Mouse (Mus musculus) thymus, postnatal 0 days (tissue): ENCODE measurements around the gene Scai. TPM values are rescaled to one million over a fixed set of nuclear protein-coding genes. Genes with fewer than 3 reads are reported as not detected.
A peak's percentile ranks its signal among the peaks of the same experiment; 100 is the strongest.
"Not testable (repeated sequence)": the region's sequence is repeated elsewhere in the genome, so short reads cannot be mapped to it uniquely, and the experiment has no call there.

Experiments
- DNase-seq: peaks from one replicate; pipeline ENCODE4 v3.0.0-alpha.2; 2015; ENCODE audit warnings: low spot score
- polyA plus RNA-seq: library from polyadenylated mRNA; unstranded; fragments of >200 nt; fragmentation: Nextera tagmentation; extraction: Ambion mirVana; gene quantifications from 2 replicates; pipeline ENCODE4 v1.2.1, GENCODE M21; 2015

Scai gene
- polyA plus RNA-seq, 1 experiment from 2014 or later = 5.9 TPM

DNA sequence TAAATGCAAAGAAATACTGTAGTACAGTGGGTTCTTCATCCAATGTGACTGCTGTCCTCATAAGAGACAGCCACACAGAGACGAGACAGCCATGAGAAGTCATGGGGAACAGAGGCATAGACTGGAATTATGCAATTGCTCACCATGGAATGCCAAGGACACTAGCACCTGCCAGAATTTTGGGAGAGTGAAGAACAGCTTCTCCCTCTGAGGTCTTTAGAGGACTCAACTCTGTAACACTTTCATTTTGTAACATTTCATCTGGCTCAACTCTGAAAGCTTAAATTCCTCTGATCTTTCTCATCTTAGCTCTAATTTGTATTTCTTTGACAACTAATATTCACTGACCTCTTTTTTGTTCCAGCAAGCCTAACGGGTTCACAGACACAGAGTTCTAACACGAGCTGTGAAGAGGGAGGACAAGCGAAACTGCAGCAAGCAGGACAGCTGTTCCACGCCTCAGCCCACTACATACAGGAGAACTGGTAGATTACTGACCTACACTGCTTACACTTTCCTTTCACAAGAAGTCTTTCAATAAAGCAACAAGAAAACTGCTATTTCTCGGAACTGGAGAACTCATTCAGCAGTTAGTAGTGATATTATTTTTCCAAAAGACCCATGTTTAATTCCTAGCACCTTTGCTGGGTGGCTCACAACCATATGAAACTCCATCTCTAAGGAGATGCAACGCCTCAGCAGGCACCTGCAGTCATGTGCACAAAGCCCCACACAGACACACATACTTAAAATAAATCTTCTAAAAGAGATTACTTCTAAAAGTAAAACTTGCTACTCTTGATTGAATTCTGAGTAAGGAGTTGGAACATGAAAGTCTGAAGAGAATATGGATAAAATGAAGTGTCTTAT is 49.7 kb downstream of the Scai start:
- DNase-seq = no peak

- DNase-seq = no peak
Measured at GRCm38 (mm10) chr2:39129526-39130326, 60.8 kb downstream of the Scai start.

GRCm38 (mm10) chr2:39124167-39124566 is 66.4 kb downstream of the Scai start:
- no peak for DNase-seq

DNA sequence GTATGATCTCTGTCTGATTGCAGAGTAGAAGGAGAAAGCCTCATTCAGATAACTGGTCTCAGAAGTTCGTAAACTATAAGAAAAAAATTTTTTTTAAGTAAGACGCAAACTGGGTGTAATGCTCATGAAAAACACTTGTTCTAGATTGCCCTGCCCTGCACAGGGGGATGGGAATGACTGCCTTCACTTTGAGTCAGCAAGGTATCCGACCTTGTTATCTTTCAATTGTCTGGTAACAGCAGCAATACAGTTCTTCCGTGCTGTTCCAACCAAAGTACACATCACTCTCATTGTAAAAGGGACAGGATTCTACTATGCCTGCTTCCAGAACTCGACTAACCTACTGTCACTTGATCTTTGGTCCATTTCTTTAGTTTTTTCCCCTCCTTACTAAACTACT is 69.4 kb downstream of the Scai start:
- no peak for DNase-seq

- no peak for DNase-seq
Measured at GRCm38 (mm10) chr2:39116583-39116982, 74.0 kb downstream of the Scai start.

DNA sequence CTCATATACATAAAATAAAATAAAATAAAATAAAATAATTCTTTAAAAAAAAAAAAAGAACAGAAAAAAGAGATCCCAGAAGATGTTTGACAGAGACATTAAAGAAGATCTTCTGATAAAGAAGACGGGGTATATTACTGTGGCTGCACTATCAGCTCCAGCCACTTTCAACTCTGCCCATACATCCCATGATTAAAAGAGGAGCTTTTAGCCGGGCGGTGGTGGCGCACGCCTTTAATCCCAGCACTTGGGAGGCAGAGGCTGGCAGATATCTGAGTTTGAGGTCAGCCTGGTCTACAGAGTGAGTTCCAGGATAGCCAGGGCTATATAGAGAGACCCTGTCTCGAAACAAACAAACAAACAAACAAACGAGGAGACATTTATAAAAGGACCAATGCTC is 76.4 kb downstream of the Scai start:
- DNase-seq = no peak

- DNase-seq = no peak
Measured at GRCm38 (mm10) chr2:39110514-39110913, 80.0 kb downstream of the Scai start.

GRCm38 (mm10) chr2:39109712-39110111 is 80.8 kb downstream of the Scai start:
- not testable (repeated sequence) for DNase-seq

DNA sequence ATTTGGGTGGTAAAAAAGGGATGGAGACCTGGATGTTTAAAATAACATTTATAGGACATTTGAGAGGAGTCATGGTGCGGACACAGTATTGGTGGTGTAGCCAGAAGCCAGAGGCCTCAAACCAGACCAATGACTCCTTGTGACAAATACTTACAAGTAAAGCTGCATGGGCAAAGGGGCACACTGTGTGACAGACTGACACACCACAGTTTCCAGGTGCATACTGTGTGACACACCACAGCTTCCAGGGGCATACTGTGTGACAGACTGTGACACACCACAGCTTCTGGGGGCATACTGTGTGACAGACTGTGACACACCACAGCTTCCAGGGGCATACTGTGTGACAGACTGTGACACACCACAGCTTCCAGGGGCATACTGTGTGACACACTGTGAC is 90.6 kb downstream of the Scai start:
- not testable (repeated sequence) for DNase-seq

- peak; percentile 15 for DNase-seq
Measured at GRCm38 (mm10) chr2:39097993-39098392, 92.5 kb downstream of the Scai start.

- DNase-seq = no peak
Measured at GRCm38 (mm10) chr2:39091966-39092365, 98.6 kb downstream of the Scai start.

DNA sequence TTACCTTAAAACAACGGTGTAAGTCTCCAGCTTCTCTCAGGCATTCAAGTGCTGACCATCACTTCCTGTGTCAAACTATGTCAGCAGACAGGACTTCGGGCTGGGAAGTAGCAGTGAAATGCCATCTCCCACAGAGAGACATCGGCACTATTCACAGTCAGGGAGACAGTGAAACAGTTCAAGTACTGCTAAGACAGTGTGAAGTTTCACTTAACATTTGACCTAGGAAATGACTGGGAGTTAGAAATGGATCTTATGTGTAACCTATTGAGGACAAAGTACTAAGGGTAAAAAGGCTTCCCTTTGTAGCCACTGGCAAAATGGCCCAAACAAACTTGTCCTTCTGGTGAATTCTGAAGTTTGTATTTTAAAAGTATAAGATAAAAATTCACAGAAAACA is 107.8 kb downstream of the Scai start:
- DNase-seq = no peak

DNA sequence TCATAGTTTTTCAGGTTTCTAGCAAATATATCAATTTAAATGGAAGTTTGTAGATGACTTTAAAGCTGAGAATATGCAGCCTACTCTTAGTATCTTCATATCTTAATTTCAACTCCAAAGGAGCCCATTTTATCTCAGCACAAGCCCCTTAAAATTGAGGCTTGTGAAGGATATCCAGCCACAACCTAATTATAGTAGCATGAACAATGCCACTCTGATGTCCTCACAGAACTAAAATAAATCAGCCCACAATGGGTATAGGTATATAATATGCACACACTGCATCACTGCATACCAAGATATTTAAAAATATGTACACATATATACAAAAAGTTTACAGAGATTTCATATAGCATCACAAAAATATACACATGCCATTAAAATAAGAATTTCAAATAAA is 119.9 kb downstream of the Scai start:
- no peak for DNase-seq

- no peak for DNase-seq
Measured at GRCm38 (mm10) chr2:39069096-39069495, 121.4 kb downstream of the Scai start.

DNA sequence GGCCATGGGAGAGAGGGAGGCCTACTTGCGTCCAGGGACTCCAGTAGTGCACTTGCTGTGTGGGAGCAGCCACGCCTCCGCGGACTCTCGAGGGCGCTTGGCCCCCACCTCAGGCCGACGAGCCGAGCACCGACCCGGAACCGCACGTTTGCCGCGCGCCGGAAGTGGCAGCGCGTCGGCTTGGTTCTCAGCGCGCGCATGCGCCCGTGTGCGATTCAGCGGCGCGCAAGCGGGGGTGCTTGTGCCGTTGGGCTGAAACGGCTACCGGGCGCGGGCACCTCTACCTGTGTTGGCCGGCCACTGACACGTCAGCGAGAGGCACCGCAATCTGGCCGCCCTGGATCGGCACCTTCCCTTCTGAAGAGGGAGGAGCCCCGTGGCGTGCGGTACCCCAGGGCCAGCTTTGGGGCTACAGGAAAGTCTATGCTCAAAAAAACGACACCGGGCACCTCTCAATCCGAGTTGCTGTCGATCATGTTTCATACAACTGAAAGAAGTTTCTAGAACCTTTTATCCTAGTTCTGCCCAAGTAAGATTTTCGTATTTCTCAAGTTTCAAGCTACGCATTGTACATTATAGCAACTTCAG is 125.0 kb downstream of the Scai start, which contains the start of gene Golga1:
Gene Golga1 (minus strand): TSS at position 142 of the 588 bp plus-strand sequence.
- peak; percentile 95 for DNase-seq

- no peak for DNase-seq
Measured at GRCm38 (mm10) chr2:39064687-39065399, 125.7 kb downstream of the Scai start.

GRCm38 (mm10) chr2:39048515-39048914 is 142.0 kb downstream of the Scai start:
- DNase-seq = no peak

- DNase-seq = no peak
Measured at GRCm38 (mm10) chr2:39040215-39040614, 150.3 kb downstream of the Scai start.

DNA sequence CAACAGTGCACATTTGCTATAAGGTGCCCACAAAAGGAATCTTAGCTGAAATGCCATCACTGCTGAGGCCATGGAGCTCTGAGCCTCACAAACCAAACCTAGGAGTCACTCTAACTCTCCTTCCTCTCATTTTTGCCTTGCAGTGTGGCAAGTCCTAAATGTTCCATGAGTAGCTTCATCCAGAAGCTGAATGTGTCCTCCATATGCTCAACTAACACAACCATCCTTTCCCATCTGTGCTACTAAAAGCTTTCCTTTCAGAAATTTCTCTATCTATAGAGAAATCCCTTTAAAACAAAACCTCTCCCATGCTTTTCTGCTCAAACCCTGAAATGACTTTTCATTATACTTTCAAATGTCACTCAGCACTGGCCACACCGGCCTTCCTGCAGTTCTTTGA is 158.9 kb downstream of the Scai start:
- no peak for DNase-seq

- DNase-seq = no peak
Measured at GRCm38 (mm10) chr2:39020004-39020403, 170.5 kb downstream of the Scai start.

GRCm38 (mm10) chr2:39016581-39016980 is 174.0 kb downstream of the Scai start:
- no peak for DNase-seq
